Mouse (Mus musculus): ENCODE measurements at regions not wholly inside any gene's neighbourhood (a gene's known extent, or its start where the extent isn't known, plus 50 kb on each side); places are given as distances from the start of the nearest gene placed in this dataset.

DNA sequence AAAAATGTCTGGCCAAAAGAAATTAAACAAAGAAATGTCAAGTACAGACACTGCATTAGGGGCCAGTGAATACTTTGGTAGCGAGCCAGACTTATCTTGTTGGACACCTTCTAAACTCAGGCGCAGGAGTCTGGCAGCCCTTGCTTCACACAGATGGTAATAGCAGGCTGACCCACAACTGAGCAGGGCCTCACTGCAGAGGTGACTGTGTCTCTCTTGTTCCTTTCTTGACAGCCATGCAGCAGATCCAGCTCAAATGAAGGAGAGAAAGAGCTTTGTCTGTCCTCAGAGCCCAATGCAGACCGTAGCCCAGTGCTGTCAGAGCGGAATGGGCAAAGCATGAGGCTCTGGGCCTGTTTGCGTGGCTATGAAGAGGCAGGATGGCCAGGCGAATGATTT is 83.9 kb upstream of the Vps8 start:
- 93% methylated on average over 6 of the region's 6 CpGs for WGBS
- Histone ChIP-seq H3K4me3 (ENCODE audit: control insufficient read depth, insufficient read depth, low read length) (no peak overlapping the region), H3K36me3 (ENCODE audit: control insufficient read depth, insufficient read depth, low read length) (no peaks in the 10 kb centered on the region), H3K27me3 (ENCODE audit: control insufficient read depth, insufficient read depth, low read length) (no peaks in the 10 kb centered on the region), H3K27ac (ENCODE audit: control insufficient read depth, insufficient read depth, low read length) (no peak overlapping the region), H3K4me1 (replicated peaks; ENCODE audit: control insufficient read depth, insufficient read depth, low read length) (no peaks in the 10 kb centered on the region)
- no peak for DNase-seq
- no peak for TF ChIP-seq CTCF (IDR thresholded peaks at IDR 0.05; ENCODE audit: borderline replicate concordance, control insufficient read depth, extremely low read depth, insufficient read depth, low read length, poor library complexity)
- TF ChIP-seq POLR2A (IDR thresholded peaks at IDR 0.05; ENCODE audit: control insufficient read depth, extremely low read depth, insufficient read depth, low read length, poor library complexity) = no peak

DNA sequence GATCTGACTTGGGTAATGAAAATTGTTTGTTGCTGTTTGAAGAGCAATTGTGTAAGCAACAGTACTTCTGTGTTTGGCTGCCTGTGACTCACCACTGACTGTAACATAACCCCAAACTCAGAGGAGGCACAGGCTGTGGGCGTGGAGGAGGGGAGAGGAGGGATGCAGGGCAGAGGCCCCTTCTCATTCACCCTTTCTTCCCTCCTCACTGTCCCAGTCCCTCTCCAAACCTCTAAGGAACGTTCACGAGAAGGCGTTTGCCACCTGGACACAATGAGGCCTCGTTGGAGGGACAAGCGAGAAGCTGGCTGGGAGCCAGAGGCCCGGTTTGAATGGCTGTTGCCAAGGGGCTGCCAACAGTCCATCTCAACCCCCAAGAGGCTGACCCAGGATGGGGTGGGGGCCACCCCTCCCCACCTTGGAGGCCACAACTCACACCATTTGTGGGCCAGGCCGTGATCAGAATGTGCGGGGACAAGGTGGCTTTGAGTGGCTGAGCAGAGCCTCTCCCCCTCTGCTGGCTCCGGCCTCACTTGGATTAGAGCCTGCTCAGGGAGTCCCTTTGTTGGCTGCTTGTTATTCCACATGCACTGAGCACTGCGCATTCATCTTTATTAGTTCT is 83.3 kb upstream of the Vps8 start:
- Histone ChIP-seq H3K27me3 (ENCODE audit: control insufficient read depth, insufficient read depth, low read length) (no peaks in the 10 kb centered on the region), H3K27ac (ENCODE audit: control insufficient read depth, insufficient read depth, low read length) (no peak overlapping the region; the same call in 1 of the 2 replicates), H3K4me3 (ENCODE audit: control insufficient read depth, insufficient read depth, low read length) (no peak overlapping the region), H3K36me3 (ENCODE audit: control insufficient read depth, insufficient read depth, low read length) (no peaks in the 10 kb centered on the region), H3K4me1 (replicated peaks; ENCODE audit: control insufficient read depth, insufficient read depth, low read length) (no peaks in the 10 kb centered on the region)
- no peak for DNase-seq
- 81% methylated on average over 11 of the region's 11 CpGs for WGBS
- TF ChIP-seq CTCF (IDR thresholded peaks at IDR 0.05; ENCODE audit: borderline replicate concordance, control insufficient read depth, extremely low read depth, insufficient read depth, low read length, poor library complexity) = no peak
- TF ChIP-seq POLR2A (IDR thresholded peaks at IDR 0.05; ENCODE audit: control insufficient read depth, extremely low read depth, insufficient read depth, low read length, poor library complexity) = no peak

DNA sequence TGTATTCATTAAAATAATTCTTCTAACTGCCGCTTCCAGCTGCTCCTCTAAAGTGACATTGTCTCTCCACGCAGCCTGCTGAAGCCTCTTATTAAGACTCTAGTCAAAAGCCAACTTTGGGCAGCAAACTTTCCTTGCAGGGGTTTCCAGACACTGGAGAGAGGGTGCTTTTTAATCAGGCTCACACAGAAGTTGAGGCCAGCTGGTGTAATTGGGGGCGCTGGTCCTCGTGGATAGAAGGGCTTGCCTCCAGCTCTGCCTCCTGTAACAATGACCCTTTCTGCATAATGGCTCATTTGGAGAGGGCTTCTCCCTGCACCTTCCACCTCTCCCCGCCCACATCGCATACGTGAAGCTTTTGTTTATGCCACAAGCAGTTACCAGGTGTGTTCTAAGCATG is 82.8 kb upstream of the Vps8 start:
- no peaks in the 10 kb centered on the region for H3K4me1 ChIP-seq (replicated peaks; ENCODE audit: control insufficient read depth, insufficient read depth, low read length)
- H3K27me3 ChIP-seq (ENCODE audit: control insufficient read depth, insufficient read depth, low read length) = no peaks in the 10 kb centered on the region
- H3K36me3 ChIP-seq (ENCODE audit: control insufficient read depth, insufficient read depth, low read length) = no peaks in the 10 kb centered on the region
- no peak overlapping the region for H3K4me3 ChIP-seq (ENCODE audit: control insufficient read depth, insufficient read depth, low read length)
- no peak for DNase-seq
- no peak overlapping the region for H3K27ac ChIP-seq (ENCODE audit: control insufficient read depth, insufficient read depth, low read length)
- TF ChIP-seq CTCF (IDR thresholded peaks at IDR 0.05; ENCODE audit: borderline replicate concordance, control insufficient read depth, extremely low read depth, insufficient read depth, low read length, poor library complexity) (no peak), POLR2A (IDR thresholded peaks at IDR 0.05; ENCODE audit: control insufficient read depth, extremely low read depth, insufficient read depth, low read length, poor library complexity) (no peak)
- 93% methylated on average over 7 of the region's 7 CpGs for WGBS

DNA sequence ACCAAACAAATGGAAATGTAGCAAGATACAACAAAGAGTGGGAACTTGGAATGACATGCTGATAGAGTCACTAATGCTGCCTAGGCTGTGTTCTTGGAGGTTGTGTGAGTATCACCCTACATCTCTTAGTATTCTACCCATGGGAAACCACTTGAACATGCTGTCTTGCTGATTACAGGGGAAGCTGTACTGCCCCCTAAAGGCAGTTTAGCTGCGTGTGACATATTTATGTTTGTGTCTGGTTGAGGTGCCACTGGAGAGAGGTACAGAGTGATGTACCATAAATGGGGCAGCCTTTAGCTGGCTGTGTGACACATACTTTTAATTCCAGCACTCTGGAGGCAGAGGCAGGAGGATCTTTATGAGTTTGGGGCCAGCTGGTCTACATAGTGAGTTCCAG is 73.0 kb upstream of the Vps8 start:
- no peak overlapping the region for H3K4me3 ChIP-seq (ENCODE audit: control insufficient read depth, insufficient read depth, low read length)
- H3K27me3 ChIP-seq (ENCODE audit: control insufficient read depth, insufficient read depth, low read length) = no peaks in the 10 kb centered on the region
- no peak overlapping the region for H3K27ac ChIP-seq (ENCODE audit: control insufficient read depth, insufficient read depth, low read length)
- TF ChIP-seq CTCF (IDR thresholded peaks at IDR 0.05; ENCODE audit: borderline replicate concordance, control insufficient read depth, extremely low read depth, insufficient read depth, low read length, poor library complexity) (no peak), POLR2A (IDR thresholded peaks at IDR 0.05; ENCODE audit: control insufficient read depth, extremely low read depth, insufficient read depth, low read length, poor library complexity) (no peak)
- H3K4me1 ChIP-seq (replicated peaks; ENCODE audit: control insufficient read depth, insufficient read depth, low read length) = no peaks in the 10 kb centered on the region
- no peaks in the 10 kb centered on the region for H3K36me3 ChIP-seq (ENCODE audit: control insufficient read depth, insufficient read depth, low read length)
- 67% methylated on average over 1 of the region's 1 CpGs for WGBS
- no peak for DNase-seq

DNA sequence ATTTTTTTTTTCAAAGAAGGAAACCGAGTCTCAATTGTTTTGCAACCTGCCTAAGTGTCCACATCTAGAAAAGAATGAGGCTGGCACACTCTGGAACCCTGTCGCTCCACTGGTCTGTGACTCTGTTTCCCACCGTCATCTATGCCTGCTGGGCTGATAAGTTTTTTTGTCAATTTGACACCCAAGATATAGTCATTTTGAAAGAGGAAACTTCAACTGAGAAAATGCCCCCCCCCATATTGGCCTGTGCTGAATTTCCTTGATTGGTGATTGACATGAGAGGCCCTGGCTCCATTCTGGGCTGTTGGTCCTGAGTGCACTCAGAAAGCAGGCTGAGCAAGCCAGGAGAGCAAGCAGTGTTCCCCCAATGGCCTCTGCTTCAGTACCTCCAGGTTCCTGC is 71.6 kb upstream of the Vps8 start:
- 94% methylated on average over 3 of the region's 3 CpGs for WGBS
- no peak overlapping the region for H3K4me3 ChIP-seq (ENCODE audit: control insufficient read depth, insufficient read depth, low read length)
- H3K36me3 ChIP-seq (ENCODE audit: control insufficient read depth, insufficient read depth, low read length) = no peaks in the 10 kb centered on the region
- no peak for DNase-seq
- H3K27me3 ChIP-seq (ENCODE audit: control insufficient read depth, insufficient read depth, low read length) = no peaks in the 10 kb centered on the region
- H3K4me1 ChIP-seq (replicated peaks; ENCODE audit: control insufficient read depth, insufficient read depth, low read length) = no peaks in the 10 kb centered on the region
- H3K27ac ChIP-seq (ENCODE audit: control insufficient read depth, insufficient read depth, low read length) = no peak overlapping the region
- TF ChIP-seq CTCF (IDR thresholded peaks at IDR 0.05; ENCODE audit: borderline replicate concordance, control insufficient read depth, extremely low read depth, insufficient read depth, low read length, poor library complexity) (no peak), POLR2A (IDR thresholded peaks at IDR 0.05; ENCODE audit: control insufficient read depth, extremely low read depth, insufficient read depth, low read length, poor library complexity) (no peak)

DNA sequence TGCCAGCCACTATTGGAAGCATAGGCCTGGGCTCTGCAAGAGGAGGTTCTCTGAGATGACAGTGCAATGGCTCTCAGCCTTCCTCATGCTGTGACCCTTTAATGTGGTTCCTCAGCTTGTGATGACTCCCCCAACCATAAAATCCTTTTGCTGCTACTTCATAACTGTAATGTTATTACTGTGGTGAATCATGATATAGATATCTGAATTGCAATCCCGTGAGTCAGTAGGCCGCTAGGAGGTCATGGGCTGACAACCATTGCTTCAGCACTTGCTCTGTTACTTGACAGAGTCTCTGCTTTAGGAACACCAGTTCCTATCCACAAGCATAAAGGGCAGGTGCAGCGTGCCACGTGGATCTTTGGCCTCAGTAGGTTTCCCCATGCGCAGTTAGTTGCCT is 69.8 kb upstream of the Vps8 start:
- WGBS = 70% methylated on average over 5 of the region's 5 CpGs
- Histone ChIP-seq H3K4me1 (replicated peaks; ENCODE audit: control insufficient read depth, insufficient read depth, low read length) (no peaks in the 10 kb centered on the region), H3K36me3 (ENCODE audit: control insufficient read depth, insufficient read depth, low read length) (no peaks in the 10 kb centered on the region)

GRCm38 (mm10) chr16:21353545-21353944 is 69.4 kb upstream of the Vps8 start:
- TF ChIP-seq CTCF (IDR thresholded peaks at IDR 0.05; ENCODE audit: borderline replicate concordance, control insufficient read depth, extremely low read depth, insufficient read depth, low read length, poor library complexity) (no peak), POLR2A (IDR thresholded peaks at IDR 0.05; ENCODE audit: control insufficient read depth, extremely low read depth, insufficient read depth, low read length, poor library complexity) (no peak)
- H3K4me1 ChIP-seq (replicated peaks; ENCODE audit: control insufficient read depth, insufficient read depth, low read length) = no peaks in the 10 kb centered on the region
- H3K36me3 ChIP-seq (ENCODE audit: control insufficient read depth, insufficient read depth, low read length) = no peaks in the 10 kb centered on the region
- no peak overlapping the region for H3K4me3 ChIP-seq (ENCODE audit: control insufficient read depth, insufficient read depth, low read length)
- no peaks in the 10 kb centered on the region for H3K27me3 ChIP-seq (ENCODE audit: control insufficient read depth, insufficient read depth, low read length)
- no peak for DNase-seq
- no peak overlapping the region for H3K27ac ChIP-seq (ENCODE audit: control insufficient read depth, insufficient read depth, low read length)
- 18% methylated on average over 6 of the region's 6 CpGs for WGBS

More for the DNA sequence above, 69.8 kb upstream of the Vps8 start:
- Histone ChIP-seq H3K4me3 (ENCODE audit: control insufficient read depth, insufficient read depth, low read length) (no peak overlapping the region), H3K27me3 (ENCODE audit: control insufficient read depth, insufficient read depth, low read length) (no peaks in the 10 kb centered on the region), H3K27ac (ENCODE audit: control insufficient read depth, insufficient read depth, low read length) (no peak overlapping the region)
- no peak for DNase-seq
- no peak for TF ChIP-seq POLR2A (IDR thresholded peaks at IDR 0.05; ENCODE audit: control insufficient read depth, extremely low read depth, insufficient read depth, low read length, poor library complexity)
- no peak for TF ChIP-seq CTCF (IDR thresholded peaks at IDR 0.05; ENCODE audit: borderline replicate concordance, control insufficient read depth, extremely low read depth, insufficient read depth, low read length, poor library complexity)

Data from thymus, adult 2 months (tissue).